Mouse (Mus musculus): ENCODE measurements around the gene Efcab5. TPM values are rescaled to one million over a fixed set of nuclear protein-coding genes. Genes with fewer than 3 reads are reported as not detected.

Gene Efcab5
- total and polyA plus RNA-seq, 2 experiments from 2014 or later = 0.04 to 0.25 TPM

DNA sequence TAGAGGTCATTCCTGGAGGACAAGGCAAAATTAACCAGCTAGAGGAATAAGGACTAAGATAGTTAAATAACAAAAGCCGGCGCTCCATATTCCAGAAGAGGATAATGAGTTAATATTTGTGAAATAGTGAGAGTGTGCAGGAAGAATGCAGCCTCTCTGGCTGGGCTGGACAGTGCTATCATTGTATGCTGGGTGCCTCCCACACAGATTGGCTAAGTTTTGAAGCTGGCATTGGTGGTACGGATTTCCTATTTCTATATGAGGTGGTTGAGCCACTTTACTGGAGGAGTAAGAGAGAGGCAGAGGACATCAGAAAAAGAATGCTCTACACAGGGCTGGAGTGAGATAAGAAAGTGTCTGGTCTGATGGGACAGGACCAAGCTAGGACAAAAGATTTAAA, 9.0 kb downstream of the Efcab5 start:
- H3K4me2 ChIP-seq (ENCODE audit: low read depth, low read length) = no peak overlapping the region
- H3K27ac ChIP-seq (ENCODE audit: low read depth) = no peak overlapping the region
- H3K9ac ChIP-seq (replicated peaks; ENCODE audit: low read depth, low read length) = no peak overlapping the region
- DNase-seq (ENCODE audit: low spot score) (no peak), ATAC-seq (ENCODE audit: insufficient read depth, low read depth) (no peak)
- no peaks in the 10 kb centered on the region for H3K9me3 ChIP-seq (replicated peaks; ENCODE audit: control insufficient read depth, low read length)
- TF ChIP-seq EP300 (IDR thresholded peaks at IDR 0.05; ENCODE audit: low read depth) (no peak), CTCF (IDR thresholded peaks at IDR 0.05; ENCODE audit: low read depth) (no peak)
- H3K36me3 ChIP-seq (replicated peaks; ENCODE audit: control insufficient read depth, insufficient read depth, low read length) = no peaks in the 10 kb centered on the region
- H3K27me3 ChIP-seq (ENCODE audit: control insufficient read depth, insufficient read depth, low read length) = no peaks in the 10 kb centered on the region
- 77% methylated on average over 3 of the region's 3 CpGs for WGBS
- no peak overlapping the region for H3K4me3 ChIP-seq (ENCODE audit: low read depth, low read length)
- no peaks in the 10 kb centered on the region for H3K4me1 ChIP-seq (ENCODE audit: control insufficient read depth, insufficient read depth)

DNA sequence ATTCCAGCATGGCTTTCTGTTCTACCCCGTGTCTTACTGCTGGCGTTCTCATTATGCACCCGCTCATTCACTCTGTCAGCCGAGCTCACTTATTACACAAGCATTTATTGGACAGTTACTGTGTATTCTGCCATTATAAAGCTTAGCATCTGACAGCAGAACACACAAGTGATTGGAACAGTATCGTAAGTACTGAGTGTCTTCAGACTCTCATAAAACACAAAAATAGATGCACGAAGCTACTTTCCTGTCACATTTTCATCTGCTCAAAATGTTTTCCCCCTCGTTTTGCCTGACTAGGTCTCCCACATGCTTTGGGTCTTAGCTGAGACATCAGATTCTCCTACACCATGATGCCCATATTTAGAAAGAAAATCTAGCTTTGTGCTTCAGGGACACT, 14.2 kb downstream of the Efcab5 start:
- ATAC-seq (ENCODE audit: insufficient read depth, low read depth) (no peak), DNase-seq (ENCODE audit: low spot score) (no peak)
- H3K27me3 ChIP-seq (ENCODE audit: control insufficient read depth, insufficient read depth, low read length) = no peaks in the 10 kb centered on the region
- no peak overlapping the region for H3K9ac ChIP-seq (replicated peaks; ENCODE audit: low read depth, low read length)
- no peaks in the 10 kb centered on the region for H3K4me1 ChIP-seq (ENCODE audit: control insufficient read depth, insufficient read depth)
- TF ChIP-seq EP300 (IDR thresholded peaks at IDR 0.05; ENCODE audit: low read depth) (no peak), CTCF (IDR thresholded peaks at IDR 0.05; ENCODE audit: low read depth) (no peak)
- no peak overlapping the region for H3K27ac ChIP-seq (ENCODE audit: low read depth)
- no peaks in the 10 kb centered on the region for H3K9me3 ChIP-seq (replicated peaks; ENCODE audit: control insufficient read depth, low read length)
- no peaks in the 10 kb centered on the region for H3K36me3 ChIP-seq (replicated peaks; ENCODE audit: control insufficient read depth, insufficient read depth, low read length)
- WGBS = 77% methylated on average over 7 of the region's 7 CpGs
- no peak overlapping the region for H3K4me2 ChIP-seq (ENCODE audit: low read depth, low read length)
- H3K4me3 ChIP-seq (ENCODE audit: low read depth, low read length) = no peak overlapping the region

DNA sequence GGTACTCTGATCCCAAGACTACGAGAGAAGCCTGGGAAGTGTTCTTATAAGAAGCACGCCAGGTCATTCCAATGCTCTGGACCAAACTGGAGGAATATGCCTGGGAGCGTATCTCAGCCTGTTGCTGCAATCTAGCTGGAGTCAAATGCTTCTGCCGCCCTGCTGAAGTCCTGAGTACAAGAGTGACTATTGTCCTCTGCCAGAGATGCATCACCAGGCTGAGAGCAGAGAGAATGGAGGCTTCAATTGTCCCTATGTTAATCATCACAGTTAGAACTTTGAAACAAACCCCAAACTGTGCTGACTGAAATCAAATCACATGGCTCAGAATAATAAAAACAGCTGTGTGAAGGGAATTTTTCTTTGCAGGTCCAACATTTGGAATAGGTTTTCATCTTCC, 15.0 kb downstream of the Efcab5 start:
- Histone ChIP-seq H3K36me3 (replicated peaks; ENCODE audit: control insufficient read depth, insufficient read depth, low read length) (no peaks in the 10 kb centered on the region), H3K4me3 (ENCODE audit: low read depth, low read length) (no peak overlapping the region), H3K4me2 (ENCODE audit: low read depth, low read length) (no peak overlapping the region), H3K4me1 (ENCODE audit: control insufficient read depth, insufficient read depth) (no peaks in the 10 kb centered on the region), H3K9me3 (replicated peaks; ENCODE audit: control insufficient read depth, low read length) (no peaks in the 10 kb centered on the region), H3K27ac (ENCODE audit: low read depth) (no peak overlapping the region), H3K9ac (replicated peaks; ENCODE audit: low read depth, low read length) (no peak overlapping the region), H3K27me3 (ENCODE audit: control insufficient read depth, insufficient read depth, low read length) (no peaks in the 10 kb centered on the region)
- WGBS = 74% methylated on average over 4 of the region's 4 CpGs
- ATAC-seq (ENCODE audit: insufficient read depth, low read depth) (no peak), DNase-seq (ENCODE audit: low spot score) (no peak)
- TF ChIP-seq CTCF (IDR thresholded peaks at IDR 0.05; ENCODE audit: low read depth) = no peak
- TF ChIP-seq EP300 (IDR thresholded peaks at IDR 0.05; ENCODE audit: low read depth) = no peak

DNA sequence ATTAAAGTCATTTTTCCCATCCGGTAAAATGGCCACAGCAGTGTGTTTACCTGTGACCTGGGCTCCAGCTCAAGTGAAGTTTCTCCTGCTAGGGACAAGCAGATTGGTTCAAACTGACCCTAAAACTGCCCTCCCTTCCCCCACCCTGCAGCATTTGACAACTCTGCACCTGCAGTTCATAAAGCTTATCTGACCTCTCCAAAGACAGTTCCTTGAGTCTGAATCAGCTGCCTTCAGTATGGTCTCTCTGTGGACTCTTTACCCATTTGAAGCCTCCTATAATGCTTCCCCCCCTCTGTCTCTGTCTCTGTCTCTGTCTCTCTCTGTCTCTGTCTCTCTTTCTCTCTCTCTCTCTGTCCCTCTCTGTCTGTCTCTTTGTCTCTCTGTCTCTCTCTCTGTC, 28.0 kb downstream of the Efcab5 start:
- no peak overlapping the region for H3K27ac ChIP-seq (ENCODE audit: low read depth)
- TF ChIP-seq EP300 (IDR thresholded peaks at IDR 0.05; ENCODE audit: low read depth) (no peak), CTCF (IDR thresholded peaks at IDR 0.05; ENCODE audit: low read depth) (no peak)

DNA sequence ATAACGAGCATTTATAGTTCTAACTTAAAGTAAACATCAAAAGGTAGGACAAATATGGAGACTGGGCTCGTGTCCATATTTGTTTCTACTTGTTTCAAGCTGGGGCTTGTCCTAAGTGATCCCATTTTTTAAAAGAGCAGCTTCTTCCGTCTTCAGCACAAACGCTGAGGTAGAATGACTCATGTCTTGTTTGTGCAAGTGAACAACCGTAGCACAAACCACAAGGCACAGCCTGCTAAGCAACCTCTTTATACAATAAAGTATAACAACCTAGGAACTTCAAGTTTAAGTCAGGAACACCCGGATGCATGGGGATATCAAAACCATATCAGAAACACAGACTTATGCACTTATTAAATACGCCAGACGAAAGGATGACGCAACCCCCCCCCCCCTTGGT, 28.4 kb downstream of the Efcab5 start:
- H3K27me3 ChIP-seq (ENCODE audit: control insufficient read depth, insufficient read depth, low read length) = no peaks in the 10 kb centered on the region
- H3K4me1 ChIP-seq (ENCODE audit: control insufficient read depth, insufficient read depth) = no peaks in the 10 kb centered on the region
- no peak overlapping the region for H3K4me2 ChIP-seq (ENCODE audit: low read depth, low read length)
- ATAC-seq (ENCODE audit: insufficient read depth, low read depth) = no peak
- WGBS = 78% methylated on average over 9 of the region's 9 CpGs
- TF ChIP-seq EP300 (IDR thresholded peaks at IDR 0.05; ENCODE audit: low read depth) (no peak), CTCF (IDR thresholded peaks at IDR 0.05; ENCODE audit: low read depth) (no peak)
- no peak overlapping the region for H3K4me3 ChIP-seq (ENCODE audit: low read depth, low read length)
- DNase-seq (ENCODE audit: low spot score) = no peak
- no peak overlapping the region for H3K9ac ChIP-seq (replicated peaks; ENCODE audit: low read depth, low read length)
- 0 out of 2 replicates have a peak, but pooled peaks cover 3% of the 10 kb centered on the region for H3K9me3 ChIP-seq (replicated peaks; ENCODE audit: control insufficient read depth, low read length)
- no peaks in the 10 kb centered on the region for H3K36me3 ChIP-seq (replicated peaks; ENCODE audit: control insufficient read depth, insufficient read depth, low read length)
- no peak overlapping the region for H3K27ac ChIP-seq (ENCODE audit: low read depth)

More for the DNA sequence above, 28.0 kb downstream of the Efcab5 start:
- H3K4me3 ChIP-seq (ENCODE audit: low read depth, low read length) = no peak overlapping the region
- no peak for DNase-seq (ENCODE audit: low spot score)
- no peaks in the 10 kb centered on the region for H3K27me3 ChIP-seq (ENCODE audit: control insufficient read depth, insufficient read depth, low read length)
- no peak for ATAC-seq (ENCODE audit: insufficient read depth, low read depth)
- no peak overlapping the region for H3K9ac ChIP-seq (replicated peaks; ENCODE audit: low read depth, low read length)
- no peaks in the 10 kb centered on the region for H3K4me1 ChIP-seq (ENCODE audit: control insufficient read depth, insufficient read depth)
- H3K4me2 ChIP-seq (ENCODE audit: low read depth, low read length) = no peak overlapping the region
- H3K36me3 ChIP-seq (replicated peaks; ENCODE audit: control insufficient read depth, insufficient read depth, low read length) = no peaks in the 10 kb centered on the region
- WGBS = 79% methylated on average over 1 of the region's 1 CpGs
- 0 out of 2 replicates have a peak, but pooled peaks cover 2% of the 10 kb centered on the region for H3K9me3 ChIP-seq (replicated peaks; ENCODE audit: control insufficient read depth, low read length)

DNA sequence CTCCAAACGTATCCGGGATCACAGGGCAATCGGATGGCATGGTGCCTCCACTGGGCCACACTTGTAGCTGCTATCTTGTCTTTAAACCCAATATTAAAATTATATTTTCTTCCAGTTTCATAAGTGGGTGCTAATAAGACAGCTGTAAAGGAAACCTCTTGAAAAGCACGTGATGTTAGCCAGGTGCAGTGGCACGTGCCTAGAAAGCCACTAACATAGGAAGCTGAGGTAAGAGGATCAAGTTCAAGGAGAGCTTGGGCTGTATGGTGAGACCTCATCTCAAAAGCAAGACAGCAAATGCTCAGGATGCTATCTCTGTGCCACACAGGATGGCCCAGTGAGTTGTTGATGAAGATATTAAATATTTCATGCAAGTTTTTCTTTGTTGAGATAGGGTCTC, 34.6 kb downstream of the Efcab5 start:
- Histone ChIP-seq H3K9me3 (replicated peaks; ENCODE audit: control insufficient read depth, low read length) (0 out of 2 replicates have a peak, but pooled peaks cover 5% of the 10 kb centered on the region), H3K4me2 (ENCODE audit: low read depth, low read length) (no peak overlapping the region), H3K27me3 (ENCODE audit: control insufficient read depth, insufficient read depth, low read length) (no peaks in the 10 kb centered on the region), H3K36me3 (replicated peaks; ENCODE audit: control insufficient read depth, insufficient read depth, low read length) (no peaks in the 10 kb centered on the region), H3K4me1 (ENCODE audit: control insufficient read depth, insufficient read depth) (no peaks in the 10 kb centered on the region), H3K9ac (replicated peaks; ENCODE audit: low read depth, low read length) (no peak overlapping the region), H3K27ac (ENCODE audit: low read depth) (no peak overlapping the region), H3K4me3 (ENCODE audit: low read depth, low read length) (no peak overlapping the region)
- ATAC-seq (ENCODE audit: insufficient read depth, low read depth) (no peak), DNase-seq (ENCODE audit: low spot score) (no peak)
- 72% methylated on average over 5 of the region's 5 CpGs for WGBS
- TF ChIP-seq CTCF (IDR thresholded peaks at IDR 0.05; ENCODE audit: low read depth) (no peak), EP300 (IDR thresholded peaks at IDR 0.05; ENCODE audit: low read depth) (no peak)

Data from heart, postnatal 0 days (tissue).